Mouse (Mus musculus): Measurements from ENCODE around the gene Farp2.
"Not testable (repeated sequence)": the region's sequence is repeated elsewhere in the genome, so short reads cannot be mapped to it uniquely, and the experiment has no call there.

The Farp2 gene

GRCm38 (mm10) chr1:93632723-93633122 is 120.8 kb downstream of the Farp2 start:
- in situ Hi-C loops (cut with MboI; ENCODE audit: low sequenced_read_pairs) = no loop called here

- in situ Hi-C loops (cut with MboI; ENCODE audit: low sequenced_read_pairs) = no loop called here
Observed at GRCm38 (mm10) chr1:93634481-93634891, 122.6 kb downstream of the Farp2 start.

- in situ Hi-C loops (cut with MboI; ENCODE audit: low sequenced_read_pairs) = no loop called here
Observed at GRCm38 (mm10) chr1:93635091-93635579, 123.3 kb downstream of the Farp2 start.

- in situ Hi-C loops (cut with MboI; ENCODE audit: low sequenced_read_pairs) = no loop called here
Observed at GRCm38 (mm10) chr1:93635580-93636192, 123.8 kb downstream of the Farp2 start.

GRCm38 (mm10) chr1:93636211-93636897 is 124.5 kb downstream of the Farp2 start:
- in situ Hi-C loops (cut with MboI; ENCODE audit: low sequenced_read_pairs) = no loop called here

GRCm38 (mm10) chr1:93641978-93642377 is 130.1 kb downstream of the Farp2 start:
- in situ Hi-C loops (cut with MboI; ENCODE audit: low sequenced_read_pairs) = no loop called here

- in situ Hi-C loops (cut with MboI; ENCODE audit: low sequenced_read_pairs) = no loop called here
Observed at GRCm38 (mm10) chr1:93642692-93643091, 130.8 kb downstream of the Farp2 start.

- in situ Hi-C loops (cut with MboI; ENCODE audit: low sequenced_read_pairs) = no loop called here
Observed at GRCm38 (mm10) chr1:93649604-93650172, 137.8 kb downstream of the Farp2 start.

GRCm38 (mm10) chr1:93654275-93654674 is 142.4 kb downstream of the Farp2 start:
- in situ Hi-C loops (cut with MboI; ENCODE audit: low sequenced_read_pairs) = no loop called here

- in situ Hi-C loops (cut with MboI; ENCODE audit: low sequenced_read_pairs) = no loop called here
Observed at GRCm38 (mm10) chr1:93654798-93655197, 142.9 kb downstream of the Farp2 start.

GRCm38 (mm10) chr1:93656325-93657024 is 144.6 kb downstream of the Farp2 start:
- in situ Hi-C loops (cut with MboI; ENCODE audit: low sequenced_read_pairs) = no loop called here

GRCm38 (mm10) chr1:93657025-93657360 is 145.1 kb downstream of the Farp2 start:
- in situ Hi-C loops (cut with MboI; ENCODE audit: low sequenced_read_pairs) = no loop called here

- in situ Hi-C loops (cut with MboI; ENCODE audit: low sequenced_read_pairs) = not testable (repeated sequence)
Observed at GRCm38 (mm10) chr1:93658559-93658958, 146.7 kb downstream of the Farp2 start, which contains the start of gene Stk25. Gene Stk25, minus strand, starts transcription at chr1:93658659.

- in situ Hi-C loops (cut with MboI; ENCODE audit: low sequenced_read_pairs) = no loop called here
Observed at GRCm38 (mm10) chr1:93667760-93668400, 156.0 kb downstream of the Farp2 start.

GRCm38 (mm10) chr1:93668791-93669548 is 157.1 kb downstream of the Farp2 start:
- in situ Hi-C loops (cut with MboI; ENCODE audit: low sequenced_read_pairs) = no loop called here

- in situ Hi-C loops (cut with MboI; ENCODE audit: low sequenced_read_pairs) = no loop called here
Observed at GRCm38 (mm10) chr1:93669941-93670340, 158.1 kb downstream of the Farp2 start.
